Mouse (Mus musculus) lung, postnatal 36 days (tissue): ENCODE measurements around the gene Kank1.

Source experiments
- DNase-seq: peaks from one replicate; pipeline ENCODE4 v3.0.0; 2022; ENCODE audit warnings: mixed read lengths

The Kank1 gene

GRCm38 (mm10) chr19:25407185-25407886, 170.6 kb downstream of the Kank1 start:
- DNase-seq = no peak

DNA sequence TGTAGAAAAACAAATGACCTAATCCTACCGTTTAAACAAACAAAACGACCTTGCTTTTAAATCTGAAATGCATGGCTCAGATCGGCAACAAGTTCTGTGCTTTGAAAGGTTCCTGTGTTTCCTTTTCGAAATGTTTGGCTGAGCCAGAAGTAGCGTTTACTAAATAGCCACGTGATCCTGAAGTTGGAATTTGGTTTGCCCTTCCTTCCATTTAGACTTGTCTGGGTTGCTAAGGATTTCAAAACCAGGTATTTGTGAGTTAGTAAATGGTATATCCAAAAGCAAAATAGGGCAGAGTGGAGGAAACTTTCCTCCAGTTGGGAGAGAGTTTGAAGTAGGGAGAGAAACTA, 171.1 kb downstream of the Kank1 start:
- DNase-seq = no peak

DNA sequence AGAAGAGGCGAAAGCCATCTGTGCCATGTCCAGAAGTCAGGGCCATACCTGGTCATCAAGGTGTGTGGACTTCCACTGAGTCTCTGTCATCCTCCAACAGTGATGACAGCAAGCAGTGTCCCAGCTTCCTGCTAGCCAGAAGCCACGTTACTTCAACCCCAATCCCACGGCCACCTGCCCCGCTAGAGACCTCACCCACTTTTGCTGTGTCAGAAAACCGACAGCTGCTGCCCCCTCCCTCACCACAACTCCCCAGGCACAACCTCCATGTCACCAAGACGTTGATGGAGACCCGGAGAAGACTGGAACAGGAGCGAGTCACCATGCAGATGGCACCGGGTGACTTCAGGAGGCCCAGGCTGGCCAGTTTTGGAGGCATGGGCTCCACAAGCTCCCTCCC, 172.5 kb downstream of the Kank1 start:
- DNase-seq = no peak

DNA sequence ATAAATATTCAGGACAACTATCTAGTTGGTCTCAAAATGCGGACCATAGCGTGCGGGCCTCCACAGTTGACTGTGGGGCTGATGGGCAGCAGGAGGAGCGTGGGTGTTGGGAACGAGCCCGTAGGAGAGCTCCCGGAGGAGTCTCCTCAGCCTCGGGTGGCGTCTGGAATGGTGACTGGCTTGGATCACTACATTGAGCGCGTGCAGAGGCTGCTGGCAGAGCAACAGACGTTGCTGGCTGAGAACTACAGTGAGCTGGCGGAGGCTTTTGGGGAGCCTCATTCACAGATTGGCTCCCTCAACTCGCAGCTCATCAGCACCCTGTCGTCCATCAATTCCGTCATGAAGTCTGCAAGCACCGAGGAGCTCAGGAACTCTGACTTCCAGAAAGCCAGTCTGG, 174.6 kb downstream of the Kank1 start:
- peak; percentile 27 for DNase-seq

DNA sequence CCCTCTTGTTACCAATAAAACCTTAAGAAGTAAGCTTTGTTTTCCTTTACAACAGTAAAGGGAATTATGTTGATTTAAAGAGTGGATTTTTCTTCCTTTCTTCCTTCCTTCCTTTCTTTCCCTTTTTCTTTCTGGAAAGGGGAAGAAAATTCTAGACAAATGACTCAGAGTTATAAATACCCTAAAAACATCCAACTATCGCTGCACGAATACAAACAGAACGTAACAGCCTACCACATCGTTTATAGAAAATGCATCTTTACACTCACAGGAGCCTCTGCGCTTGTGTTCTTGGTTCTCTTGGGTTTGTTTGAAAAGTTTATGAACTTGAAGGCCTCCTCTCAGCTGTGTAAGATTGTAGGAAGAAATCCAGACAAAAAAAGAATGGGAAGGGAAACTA, 178.7 kb downstream of the Kank1 start:
- no peak for DNase-seq

DNA sequence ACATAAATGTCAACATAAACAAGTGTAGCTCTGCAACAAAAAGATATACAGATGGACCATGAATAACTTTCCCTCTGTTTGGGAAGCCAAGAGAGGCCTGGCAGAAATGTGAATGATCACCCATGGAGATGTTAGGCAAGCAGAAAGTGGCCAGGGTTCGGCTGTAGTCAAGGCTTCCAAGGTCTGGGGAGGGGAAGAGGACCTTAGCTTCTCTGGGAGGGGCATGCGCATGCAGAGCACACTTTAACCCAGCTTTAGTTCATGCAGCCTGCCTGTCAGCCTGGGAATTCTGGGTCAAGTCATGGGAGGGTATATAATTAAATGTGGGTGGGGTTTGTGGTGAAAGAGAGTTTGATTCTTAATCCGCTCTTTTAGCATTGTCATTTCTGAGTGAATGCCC, 180.9 kb downstream of the Kank1 start:
- DNase-seq = no peak

DNA sequence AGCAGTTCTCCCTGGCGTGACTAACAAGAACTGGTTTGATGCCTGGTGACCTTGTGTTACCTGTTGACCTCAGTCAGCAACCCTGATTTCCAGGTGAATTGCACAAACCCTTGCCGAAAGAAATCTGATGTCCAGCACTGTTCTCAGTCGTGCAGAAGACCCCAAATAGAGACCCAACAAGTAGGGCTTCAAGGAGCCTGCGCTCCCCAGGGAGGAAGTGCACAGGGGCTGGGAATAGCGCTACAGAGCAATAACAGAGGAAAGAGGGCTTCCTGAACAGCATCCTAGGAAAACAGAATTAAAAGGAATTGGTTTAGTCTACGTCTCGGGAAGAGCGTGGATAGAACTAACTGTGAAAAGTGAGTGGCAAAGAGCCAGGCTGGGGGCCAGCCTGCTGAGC, 183.2 kb downstream of the Kank1 start:
- no peak for DNase-seq

DNA sequence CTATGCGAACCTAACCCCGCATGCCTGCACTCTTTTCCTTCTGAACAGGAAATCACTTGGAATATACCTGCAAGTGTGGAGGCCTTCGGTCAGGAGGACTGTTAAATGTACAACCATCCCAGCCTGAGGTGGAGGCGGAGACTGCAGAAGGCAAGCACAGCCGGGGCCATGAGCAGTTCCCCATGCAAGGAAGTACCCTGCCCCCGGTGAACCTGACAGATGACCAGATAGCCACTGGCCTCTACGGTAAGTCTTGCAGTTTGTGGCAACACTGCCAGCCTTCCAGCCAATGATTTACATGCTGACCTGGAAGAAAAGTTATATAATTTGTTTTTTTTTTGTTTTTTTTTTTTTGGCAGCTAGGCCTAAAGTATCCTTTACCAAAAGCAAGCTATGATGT, 185.3 kb downstream of the Kank1 start:
- no peak for DNase-seq

- DNase-seq = no peak
These were observed 186.6 kb downstream of the Kank1 start for GRCm38 (mm10) chr19:25423371-25423770.

DNA sequence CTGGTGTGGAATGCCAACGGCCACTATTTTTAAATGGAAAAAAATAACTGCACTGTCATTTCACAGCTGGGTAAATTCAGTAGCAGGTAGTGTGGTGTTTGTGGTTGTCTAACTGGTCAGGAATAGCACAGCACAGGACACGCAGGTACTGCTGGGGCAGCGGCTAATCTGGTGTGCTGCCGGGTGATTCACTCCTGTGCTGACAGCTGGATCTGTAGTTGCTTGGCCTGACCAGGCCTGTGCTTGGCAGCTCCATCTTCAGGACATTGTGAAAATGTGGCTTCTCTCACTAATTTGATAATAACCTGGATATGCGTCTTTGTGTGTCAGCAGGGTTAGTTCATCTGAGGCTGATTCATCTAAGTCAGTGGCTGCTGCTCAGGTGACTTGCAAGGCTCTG, 189.7 kb downstream of the Kank1 start:
- no peak for DNase-seq

DNA sequence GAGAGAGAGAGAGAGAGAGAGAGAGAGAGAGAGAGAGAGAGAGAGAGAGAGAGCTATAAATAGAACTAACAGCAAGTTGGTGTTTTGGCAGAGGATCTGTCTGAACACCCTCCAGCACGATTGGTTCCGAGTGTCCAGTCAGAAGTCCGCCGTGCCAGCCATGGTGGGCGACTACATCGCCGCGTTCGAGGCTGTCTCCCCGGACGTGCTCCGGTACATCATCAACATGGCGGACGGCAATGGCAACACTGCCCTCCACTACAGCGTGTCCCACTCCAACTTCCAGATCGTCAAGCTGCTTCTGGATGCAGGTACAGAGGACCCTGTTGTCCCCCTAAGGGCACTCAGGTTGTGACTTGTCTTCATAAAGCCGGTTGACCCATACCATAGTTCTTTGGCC, 191.1 kb downstream of the Kank1 start:
- DNase-seq = no peak

GRCm38 (mm10) chr19:25428338-25428962, 191.7 kb downstream of the Kank1 start:
- DNase-seq = no peak

DNA sequence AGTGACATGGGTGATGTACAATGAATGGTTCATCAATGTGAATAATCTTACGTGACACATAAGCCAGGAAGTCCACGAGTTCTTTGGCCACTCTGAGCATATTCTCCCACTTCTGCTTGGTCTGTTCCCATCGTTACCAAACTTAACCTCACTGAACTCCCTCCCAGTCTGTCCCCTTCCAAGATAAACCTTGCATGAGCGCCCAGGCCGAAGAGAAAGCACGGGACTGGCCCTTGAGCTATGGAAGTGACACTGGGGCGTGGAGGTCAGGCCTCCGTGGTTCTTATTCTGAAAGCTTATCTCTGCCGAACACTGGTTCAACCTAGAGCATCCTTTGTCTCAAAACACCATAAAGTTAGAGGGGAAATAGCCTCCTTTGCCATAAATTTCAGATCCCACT, 194.7 kb downstream of the Kank1 start:
- DNase-seq = no peak

DNA sequence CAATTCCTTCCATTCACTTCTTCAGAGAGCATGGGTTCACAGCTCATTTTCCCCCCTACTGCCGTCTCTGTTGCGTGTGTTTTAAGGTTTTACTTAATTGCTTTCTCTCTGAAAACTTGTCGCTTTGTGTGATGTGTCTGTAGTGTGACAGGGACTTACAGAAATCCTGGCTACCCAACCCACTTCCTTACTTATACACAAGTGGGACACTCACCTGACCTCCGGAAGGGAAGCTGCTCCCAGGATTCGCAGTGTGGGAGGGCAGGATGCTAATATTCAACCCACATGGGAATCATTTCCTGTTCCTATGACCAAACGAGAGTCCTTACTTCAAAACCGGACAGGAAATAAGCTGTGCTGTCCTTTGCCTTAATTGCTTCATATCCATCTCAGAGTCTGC, 195.1 kb downstream of the Kank1 start:
- DNase-seq = no peak

- no peak for DNase-seq
These were observed 196.5 kb downstream of the Kank1 start for GRCm38 (mm10) chr19:25433169-25433690.

GRCm38 (mm10) chr19:25434345-25434744, 197.6 kb downstream of the Kank1 start:
- no peak for DNase-seq

DNA sequence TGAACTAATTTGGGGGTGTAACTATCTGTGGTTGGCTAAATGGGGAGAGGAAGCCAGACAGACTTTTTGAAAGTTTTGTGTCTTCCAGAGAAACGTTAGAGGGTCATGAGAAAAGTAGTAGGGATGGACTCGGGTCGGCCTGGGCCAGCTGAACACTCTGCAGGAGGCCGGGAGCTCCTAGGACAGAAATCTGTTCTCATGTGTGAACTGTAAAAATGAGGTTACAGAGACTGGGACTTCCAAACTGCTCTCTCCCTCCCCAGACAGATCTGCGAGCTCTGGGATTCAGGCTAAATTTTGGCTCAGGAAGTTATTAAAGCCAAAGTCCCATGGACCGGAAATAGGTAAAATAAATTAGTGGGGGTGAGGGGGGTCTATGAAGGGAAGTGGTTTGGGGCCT, 198.0 kb downstream of the Kank1 start:
- no peak for DNase-seq

DNA sequence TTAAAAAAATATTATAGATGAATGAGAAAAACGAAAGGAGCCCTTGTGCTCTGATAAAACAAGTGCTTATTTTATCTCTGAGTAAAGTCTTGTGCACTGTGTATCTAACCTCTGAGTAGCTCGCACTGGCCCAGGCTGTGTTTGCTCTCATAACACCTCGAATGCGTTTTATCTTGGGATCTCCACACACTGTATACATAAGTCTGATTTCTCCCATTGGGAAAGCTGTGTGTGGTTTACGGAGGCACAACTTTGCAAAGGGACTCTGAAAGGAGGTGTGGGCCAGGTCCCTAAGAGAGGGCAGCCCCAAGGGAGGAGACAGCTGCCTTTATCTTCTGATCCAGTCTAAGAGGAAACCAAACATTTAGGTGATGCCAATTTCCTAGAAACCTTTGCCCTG, 198.6 kb downstream of the Kank1 start:
- DNase-seq = no peak

- DNase-seq = no peak
These were observed 199.4 kb downstream of the Kank1 start for GRCm38 (mm10) chr19:25436175-25436574.

DNA sequence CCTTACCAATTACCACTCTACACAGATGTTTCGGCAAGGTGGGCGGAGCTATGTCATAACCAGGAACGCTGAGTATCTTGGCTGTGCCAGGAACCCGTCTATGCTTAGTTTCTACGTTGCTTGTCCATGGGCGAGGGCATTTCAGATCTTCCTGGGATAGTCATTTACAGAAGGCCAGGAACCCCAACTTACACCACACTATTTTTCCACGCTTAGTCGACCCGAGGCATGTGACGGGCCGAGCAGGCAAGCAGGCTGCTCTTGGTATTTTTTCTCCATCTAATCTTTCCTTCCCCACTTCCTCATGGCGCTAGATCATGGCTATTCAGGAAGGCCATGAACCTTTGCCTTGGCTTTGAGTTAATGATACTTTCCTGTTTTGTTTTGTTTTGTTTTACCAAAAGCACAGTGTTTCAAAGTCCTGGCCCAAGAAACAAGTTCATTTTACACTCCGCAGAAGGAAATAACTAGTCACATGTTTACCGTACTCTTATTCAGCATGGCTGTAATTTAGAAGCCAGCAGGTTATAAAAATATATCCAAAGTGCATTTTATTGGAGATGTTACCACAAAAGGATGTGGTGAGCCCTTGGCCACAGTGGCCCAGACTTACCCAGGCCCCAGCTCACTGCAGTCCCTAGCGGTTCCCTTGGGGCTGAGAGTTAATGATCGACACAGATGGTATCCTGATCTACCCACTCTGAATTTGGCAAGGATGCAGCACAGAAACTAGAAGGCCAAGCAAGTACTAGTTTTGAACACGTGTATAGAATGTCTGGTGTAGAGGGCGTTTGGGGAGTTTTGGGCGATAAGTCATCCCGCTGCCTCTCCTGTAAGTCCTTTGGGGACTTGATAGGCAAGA, 200.2 kb downstream of the Kank1 start:
- no peak for DNase-seq

- DNase-seq = no peak
These were observed 201.5 kb downstream of the Kank1 start for GRCm38 (mm10) chr19:25438246-25438645.

GRCm38 (mm10) chr19:25439807-25440206, 203.0 kb downstream of the Kank1 start:
- no peak for DNase-seq

- DNase-seq = no peak
These were observed 204.0 kb downstream of the Kank1 start for GRCm38 (mm10) chr19:25440736-25441135.

DNA sequence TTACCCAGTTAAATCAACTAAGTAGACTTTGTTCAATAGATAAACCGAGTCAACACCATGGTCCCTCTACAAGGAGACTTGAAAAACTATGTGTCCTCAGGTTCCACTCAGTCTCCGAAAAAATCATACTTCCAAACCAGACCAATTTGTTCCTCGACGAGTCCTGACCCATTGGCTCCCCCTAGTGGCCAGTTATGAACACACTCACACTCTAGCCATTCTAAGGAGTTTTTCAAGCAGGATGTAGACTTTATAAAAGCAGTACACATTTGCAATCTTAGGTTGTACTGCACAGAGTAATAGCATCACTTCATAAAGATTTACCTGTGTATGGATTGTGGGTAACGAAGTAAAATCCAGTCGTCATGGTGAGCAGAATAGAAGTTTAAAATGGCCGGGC, 208.3 kb downstream of the Kank1 start:
- DNase-seq = peak; percentile 85
